Mouse (Mus musculus): ENCODE measurements around the gene Ppp3r2. TPM values are rescaled to one million over a fixed set of nuclear protein-coding genes. Genes with fewer than 3 reads are reported as not detected.

Gene Ppp3r2
- total RNA-seq, 4 experiments from 2014 or later = not detected

Other genes starting within 250 kb of the Ppp3r2 start
- gene Acnat1, start 208.1 kb downstream of the Ppp3r2 start, total RNA-seq (2022) = not detected
- gene Baat, start 175.5 kb downstream of the Ppp3r2 start, total RNA-seq (2022) = under 1 TPM in 1 of 4 experiments, not detected in 3; 0.24 TPM
- gene Mrpl50, start 160.9 kb downstream of the Ppp3r2 start, total RNA-seq (2022) = 10 to 100 TPM; 27.9 to 31.9 (median 31.3) TPM
- gene Zfp189, start 160.8 kb downstream of the Ppp3r2 start, total RNA-seq (2022) = 1 to 10 TPM; 2.8 to 4.0 (median 3.2) TPM
- 1 to 10 TPM in 1 of 4 experiments, not detected in 3; 1.4 TPM for gene Aldob, start 132.5 kb downstream of the Ppp3r2 start, total RNA-seq (2022)
- 10 to 100 TPM; 27.0 to 35.1 (median 31.5) TPM for gene Tmem246, start 84.1 kb downstream of the Ppp3r2 start, total RNA-seq (2022)
- 10 to 100 TPM; 23.0 to 36.2 (median 30.3) TPM for gene Rnf20, start 50.0 kb downstream of the Ppp3r2 start, total RNA-seq (2022)
- gene Grin3a, start 163.7 kb upstream of the Ppp3r2 start, total RNA-seq (2022) = not detected

Measured in gastrocnemius, adult 8-10 months (tissue).